Mouse (Mus musculus) heart, embryonic 16.5 days (tissue): ENCODE results near the gene Iqgap2. TPM values are rescaled to one million over a fixed set of nuclear protein-coding genes. Genes with fewer than 3 reads are reported as not detected.

Experiments used
- ATAC-seq: fragments of 200-750 bp; cut with Nextera tagmentation; replicated peaks from 2 replicates; pipeline ENCODE4 v1.8.0; 2017; ENCODE audit warnings: moderate number of reproducible peaks; ENCODE audit not compliant: insufficient read depth, low FRiP score; ENCODE audit errors: extremely low read depth
- H3K27ac ChIP-seq: fragments of 300-500 bp; sonication (generic); 2 replicates; pipeline ENCODE4 v1.5.1; 2014; ENCODE audit warnings: mild to moderate bottlenecking, low read length, control low read depth, moderate library complexity
- H3K27me3 ChIP-seq: fragments of 300-500 bp; sonication (generic); 2 replicates; pipeline ENCODE4 v1.6.1; 2014; ENCODE audit warnings: low read length, mixed read lengths; ENCODE audit not compliant: control insufficient read depth, insufficient read depth
- H3K36me3 ChIP-seq: fragments of 300-500 bp; sonication (generic); 2 replicates; pipeline ENCODE4 v1.6.1; 2014; ENCODE audit not compliant: control insufficient read depth, insufficient read depth
- H3K4me1 ChIP-seq: fragments of 300-500 bp; sonication (generic); 2 replicates; pipeline ENCODE4 v1.6.1; 2014; ENCODE audit warnings: low read length, mixed read lengths; ENCODE audit not compliant: control insufficient read depth, insufficient read depth
- H3K4me2 ChIP-seq: fragments of 300-500 bp; sonication (generic); 2 replicates; pipeline ENCODE4 v1.6.1; 2014; ENCODE audit warnings: low read depth, mild to moderate bottlenecking, control low read depth, low read length
- H3K4me3 ChIP-seq: fragments of 300-500 bp; sonication (generic); 2 replicates; pipeline ENCODE4 v1.5.1; 2014; ENCODE audit warnings: mild to moderate bottlenecking, control low read depth, low read length
- H3K9ac ChIP-seq: fragments of 300-500 bp; sonication (generic); 2 replicates; pipeline ENCODE4 v1.6.1; 2014; ENCODE audit warnings: low read length, control low read depth
- H3K9me3 ChIP-seq: fragments of 300-500 bp; sonication (generic); replicated peaks from 2 replicates; pipeline ENCODE4 v1.6.1; 2016; ENCODE audit warnings: low read length; ENCODE audit not compliant: control insufficient read depth
- WGBS: fragments of 180-500 bp; shearing (Covaris S2); extraction: QIAGEN DNeasy Blood & Tissue Kit; methylation state at CpG from one replicate; pipeline ENCODE4 v1.1.7; 2014; 5-methylcytosine and 5-hydroxymethylcytosine counted together
- polyA plus RNA-seq: library from polyadenylated mRNA; unstranded; fragments of >200 nt; fragmentation: Nextera tagmentation; extraction: Ambion mirVana; gene quantifications from 2 replicates; pipeline ENCODE4 v1.2.1, GENCODE M21; 2015

Iqgap2 gene
- polyA plus RNA-seq, 1 experiment from 2014 or later: 4.6 TPM

GRCm38 (mm10) chr13:95889366-95889765 lies 2.4 kb downstream of the Iqgap2 start:
- no peak overlapping the region for H3K9ac ChIP-seq
- H3K27me3 ChIP-seq: peaks cover 3% of the 10 kb centered on the region; the same call in 1 of the 2 replicates
- ATAC-seq: no peak
- H3K27ac ChIP-seq: no peak overlapping the region
- no peak overlapping the region for H3K4me3 ChIP-seq
- WGBS: 86% methylated on average over 10 of the region's 10 CpGs
- H3K36me3 ChIP-seq: no peaks in the 10 kb centered on the region
- no peak overlapping the region for H3K4me2 ChIP-seq
- no peaks in the 10 kb centered on the region for H3K9me3 ChIP-seq
- peaks cover 7% of the 10 kb centered on the region for H3K4me1 ChIP-seq

- Histone ChIP-seq H3K4me1 (peaks cover 7% of the 10 kb centered on the region), H3K27ac (no peak overlapping the region), H3K9me3 (no peaks in the 10 kb centered on the region), H3K4me3 (no peak overlapping the region), H3K9ac (no peak overlapping the region), H3K4me2 (no peak overlapping the region), H3K36me3 (no peaks in the 10 kb centered on the region), H3K27me3 (peaks cover 1% of the 10 kb centered on the region; the same call in 1 of the 2 replicates)
- no peak for ATAC-seq
- 86% methylated on average over 12 of the region's 12 CpGs for WGBS
Observed at GRCm38 (mm10) chr13:95888621-95889020, 3.1 kb downstream of the Iqgap2 start.

- Histone ChIP-seq H3K4me2 (no peak overlapping the region), H3K4me1 (peaks cover 7% of the 10 kb centered on the region), H3K36me3 (no peaks in the 10 kb centered on the region), H3K27me3 (no peaks in the 10 kb centered on the region), H3K9me3 (no peaks in the 10 kb centered on the region), H3K4me3 (no peak overlapping the region), H3K9ac (no peak overlapping the region), H3K27ac (no peak overlapping the region)
- ATAC-seq: no peak
- WGBS: 71% methylated on average over 4 of the region's 4 CpGs
Observed at GRCm38 (mm10) chr13:95888170-95888569, 3.6 kb downstream of the Iqgap2 start.

GRCm38 (mm10) chr13:95887375-95887774 lies 4.3 kb downstream of the Iqgap2 start:
- WGBS: 84% methylated on average over 7 of the region's 7 CpGs
- H3K9ac ChIP-seq: no peak overlapping the region

GRCm38 (mm10) chr13:95884455-95884854 lies 7.3 kb downstream of the Iqgap2 start:
- no peaks in the 10 kb centered on the region for H3K27me3 ChIP-seq
- no peaks in the 10 kb centered on the region for H3K9me3 ChIP-seq
- H3K9ac ChIP-seq: no peak overlapping the region
- WGBS: 78% methylated on average over 3 of the region's 3 CpGs
- ATAC-seq: no peak
- H3K4me3 ChIP-seq: no peak overlapping the region
- H3K4me1 ChIP-seq: no peaks in the 10 kb centered on the region
- H3K27ac ChIP-seq: no peak overlapping the region
- H3K4me2 ChIP-seq: no peak overlapping the region
- no peaks in the 10 kb centered on the region for H3K36me3 ChIP-seq

More at GRCm38 (mm10) chr13:95887375-95887774, 4.3 kb downstream of the Iqgap2 start:
- Histone ChIP-seq H3K9me3 (no peaks in the 10 kb centered on the region), H3K27me3 (no peaks in the 10 kb centered on the region), H3K4me1 (peaks cover 7% of the 10 kb centered on the region), H3K4me2 (no peak overlapping the region), H3K27ac (no peak overlapping the region), H3K36me3 (no peaks in the 10 kb centered on the region), H3K4me3 (no peak overlapping the region)
- ATAC-seq: no peak

- WGBS: 88% methylated on average over 6 of the region's 6 CpGs
- Histone ChIP-seq H3K4me3 (no peak overlapping the region), H3K27me3 (no peaks in the 10 kb centered on the region), H3K4me1 (no peaks in the 10 kb centered on the region), H3K9ac (no peak overlapping the region), H3K9me3 (no peaks in the 10 kb centered on the region), H3K36me3 (no peaks in the 10 kb centered on the region), H3K4me2 (no peak overlapping the region), H3K27ac (no peak overlapping the region)
- ATAC-seq: no peak
Observed at GRCm38 (mm10) chr13:95882001-95882400, 9.7 kb downstream of the Iqgap2 start.

GRCm38 (mm10) chr13:95881427-95881826 lies 10.3 kb downstream of the Iqgap2 start:
- H3K4me3 ChIP-seq: no peak overlapping the region
- 82% methylated on average over 9 of the region's 9 CpGs for WGBS
- H3K9ac ChIP-seq: no peak overlapping the region
- no peaks in the 10 kb centered on the region for H3K36me3 ChIP-seq
- H3K27ac ChIP-seq: no peak overlapping the region
- H3K9me3 ChIP-seq: no peaks in the 10 kb centered on the region
- no peaks in the 10 kb centered on the region for H3K27me3 ChIP-seq
- H3K4me2 ChIP-seq: no peak overlapping the region
- ATAC-seq: no peak
- H3K4me1 ChIP-seq: no peaks in the 10 kb centered on the region

- Histone ChIP-seq H3K4me3 (no peak overlapping the region), H3K4me1 (no peaks in the 10 kb centered on the region), H3K27me3 (no peaks in the 10 kb centered on the region), H3K36me3 (no peaks in the 10 kb centered on the region), H3K9ac (no peak overlapping the region), H3K27ac (no peak overlapping the region), H3K9me3 (no peaks in the 10 kb centered on the region), H3K4me2 (no peak overlapping the region)
- ATAC-seq: no peak
- WGBS: 68% methylated on average over 6 of the region's 6 CpGs
Observed at GRCm38 (mm10) chr13:95880633-95881032, 11.1 kb downstream of the Iqgap2 start.

- no peak overlapping the region for H3K9ac ChIP-seq
- H3K9me3 ChIP-seq: no peaks in the 10 kb centered on the region
- ATAC-seq: no peak
- H3K4me1 ChIP-seq: no peaks in the 10 kb centered on the region
- WGBS: 42% methylated on average over 4 of the region's 4 CpGs
- no peak overlapping the region for H3K4me2 ChIP-seq
- H3K36me3 ChIP-seq: no peaks in the 10 kb centered on the region
- H3K27me3 ChIP-seq: no peaks in the 10 kb centered on the region
- H3K4me3 ChIP-seq: no peak overlapping the region
- no peak overlapping the region for H3K27ac ChIP-seq
Observed at GRCm38 (mm10) chr13:95871993-95872392, 19.7 kb downstream of the Iqgap2 start.

GRCm38 (mm10) chr13:95870626-95871025 lies 21.1 kb downstream of the Iqgap2 start:
- H3K27me3 ChIP-seq: no peaks in the 10 kb centered on the region
- H3K4me1 ChIP-seq: no peaks in the 10 kb centered on the region
- no peak overlapping the region for H3K9ac ChIP-seq
- H3K4me3 ChIP-seq: no peak overlapping the region
- no peaks in the 10 kb centered on the region for H3K9me3 ChIP-seq
- WGBS: 81% methylated on average over 8 of the region's 8 CpGs
- H3K4me2 ChIP-seq: no peak overlapping the region
- no peaks in the 10 kb centered on the region for H3K36me3 ChIP-seq
- ATAC-seq: no peak
- no peak overlapping the region for H3K27ac ChIP-seq
